Comparison of ENCODE assay signal across 8 mouse cellular contexts in the genomic region with DNA sequence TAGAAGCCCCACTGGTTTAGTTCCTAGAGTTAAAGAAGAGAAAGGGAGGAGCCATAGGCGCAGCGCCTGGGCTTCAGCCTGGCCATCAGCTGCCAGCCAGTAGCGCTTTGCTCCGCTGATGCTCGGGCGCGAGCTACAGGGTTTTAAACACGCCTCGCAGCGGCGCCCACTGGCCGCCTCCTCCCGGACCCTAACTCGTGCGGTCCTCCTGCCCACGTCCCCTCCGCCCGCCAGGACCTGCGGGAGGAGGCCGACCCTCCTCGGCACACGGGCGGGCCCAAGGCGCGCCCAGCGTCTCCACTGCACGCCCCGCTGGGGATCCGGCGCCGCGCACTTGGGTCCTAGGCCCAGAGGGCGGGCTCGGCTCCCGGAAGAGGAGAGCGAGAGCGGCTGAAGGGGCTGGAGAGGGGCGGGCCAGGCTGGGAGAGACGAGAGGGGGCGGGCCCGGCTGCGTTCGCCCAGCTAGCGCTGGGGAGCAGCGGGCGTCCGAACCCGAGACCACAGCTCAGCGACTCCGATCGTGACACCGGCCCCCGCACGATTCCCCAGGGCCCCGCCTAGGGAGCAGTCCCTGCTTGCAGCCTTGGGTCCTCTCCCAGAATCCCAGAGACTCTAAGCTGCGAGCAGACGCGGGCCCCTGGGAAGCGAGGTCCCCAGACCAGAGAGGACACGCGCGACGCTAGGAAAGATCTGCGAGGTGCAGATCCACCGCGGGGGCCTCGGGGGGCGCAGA. TPM values are rescaled to one million over a fixed set of nuclear protein-coding genes. Genes with fewer than 3 reads are reported as not detected.
DNase-seq lines count a peak whose midpoint lies in the region; ATAC-seq and TF ChIP-seq lines count a peak whose summit lies in the region.

A gene (plus strand): TSS at position 422 of the 733 bp plus-strand sequence.

- H3K4me1 ChIP-seq in hindbrain, postnatal 0 days (ENCODE audit: insufficient read depth, low read length), result peaks cover 3% of the 10 kb centered on the region; the same call in 1 of the 2 replicates

- peak within 1 kb of the TSS; percentile 98 for H3K4me2 ChIP-seq in hindbrain, postnatal 0 days (ENCODE audit: low read depth, low read length)

- no peak for TF ChIP-seq CTCF in Patski (IDR thresholded peaks at IDR 0.05)
- no peak for TF ChIP-seq CTCF in hindbrain, postnatal 0 days (IDR thresholded peaks at IDR 0.05; ENCODE audit: low read depth)

- H3K9ac ChIP-seq in hindbrain, postnatal 0 days (replicated peaks; ENCODE audit: low read length), result peak within 1 kb of the TSS; percentile 84

- peak; percentile 96 for ATAC-seq in Patski
- peak; percentile 94 for ATAC-seq in hindbrain, postnatal 0 days

- intact Hi-C loops in left cerebral cortex, postnatal 36 days (cut with DNase I), result loop anchor here (5.0 kb wide), 2 partner anchors 152 to 672 kb away; no protein-coding TSS in a partner anchor

- DNase-seq in Patski (ENCODE audit: low read depth, low spot score) (no peak), MN1 (ENCODE audit: low spot score) (no peak)
- peak; percentile 38 for DNase-seq in c-Kit-positive CD71-positive TER-119-negative erythroid progenitor cells, embryonic 14.5 days (ENCODE audit: low read depth)
- peak; percentile 73 for DNase-seq in gastrocnemius, postnatal 10 days
- peak; percentile 86 for DNase-seq in hindbrain, postnatal 0 days (ENCODE audit: low spot score)
- DNase-seq in left cerebral cortex, postnatal 36 days (ENCODE audit: low spot score in 2 of 2), result peak; percentile 72 to 83
- DNase-seq in mesoderm, embryonic 11.5 days (ENCODE audit: low read depth, low spot score), result peak; percentile 85
- DNase-seq in right cerebral cortex, postnatal 36 days (ENCODE audit: low spot score in 2 of 2), result peak; percentile 59 to 61

- no peaks in the 10 kb centered on the region for H3K9me3 ChIP-seq in hindbrain, postnatal 0 days (ENCODE audit: low read length)

- POLR2A ChIA-PET in Patski (lab: Charles Lee), result interaction anchor here (0.6 to 0.7 kb wide), 4 partner anchors 30 to 138 kb away, joined by 3 to 8 read pairs (median 6); no protein-coding TSS in a partner anchor

- H3K27me3 ChIP-seq in Patski, result no peaks in the 10 kb centered on the region
- no peaks in the 10 kb centered on the region for H3K27me3 ChIP-seq in hindbrain, postnatal 0 days (ENCODE audit: insufficient read depth, low read length)

- H3K36me3 ChIP-seq in hindbrain, postnatal 0 days (ENCODE audit: insufficient read depth, low read length), result no peaks in the 10 kb centered on the region

- H3K27ac ChIP-seq in hindbrain, postnatal 0 days, result peak within 1 kb of the TSS; percentile 84

- in situ Hi-C loops in Patski (cut with MboI; ENCODE audit: low pct_unique_long_range_greater_than_20kb), result loop anchor here (5.0 to 25.0 kb wide), 2 partner anchors 652 to 982 kb away; a partner anchor contains a TSS

- H3K4me3 ChIP-seq in hindbrain, postnatal 0 days (ENCODE audit: low read length), result peak within 1 kb of the TSS; percentile 92

- CTCF ChIA-PET in Patski (lab: Charles Lee), result interaction anchor here (0.7 to 1.9 kb wide), 7 partner anchors 10 to 717 kb away, joined by 3 to 7 read pairs (median 3); no protein-coding TSS in a partner anchor

- under 1% methylated on average over 61 of the region's 68 CpGs for WGBS in hindbrain, postnatal 0 days

RNA-seq across cellular contexts. Expression of the gene that starts here (rescaled TPM):
- 35.5 TPM for polyA plus RNA-seq in Patski (2021)
- 1 to 10 TPM; 2.2 to 4.7 TPM for total RNA-seq in gastrocnemius, postnatal 10 days (2021)
- 58.4 and 79.1 TPM in 2 replicates for total RNA-seq in hindbrain, postnatal 0 days (2014; rRNA removed)
- polyA plus RNA-seq in hindbrain, postnatal 0 days (2015; fragmentation: Nextera tagmentation; extraction: Ambion mirVana), result 25.1 and 27.9 TPM in 2 replicates
- total RNA-seq in left cerebral cortex, postnatal 36 days (2021), result 100 to 1,000 TPM; 106 to 156 TPM

Comparison
In these comparisons a context has a peak if more than half of its experiments do, and no peak if none do; other contexts are left out.
1. RNA of the gene that starts here (total RNA-seq): 106 to 156 TPM in left cerebral cortex, postnatal 36 days and 58.4 to 79.1 TPM in hindbrain, postnatal 0 days; 2.2 to 4.7 TPM in gastrocnemius, postnatal 10 days; every median in the first group is over 10 times any median in the second.
2. DNase-seq: peak in c-Kit-positive CD71-positive TER-119-negative erythroid progenitor cells, embryonic 14.5 days (single experiment), gastrocnemius, postnatal 10 days (single experiment), hindbrain, postnatal 0 days (single experiment), left cerebral cortex, postnatal 36 days (2 of 2), mesoderm, embryonic 11.5 days (single experiment) and right cerebral cortex, postnatal 36 days (2 of 2); none in Patski (single experiment) and MN1 (single experiment).